Mouse (Mus musculus) left cerebral cortex, adult 8-10 months (tissue): ENCODE results near the gene Chsy1. TPM values are rescaled to one million over a fixed set of nuclear protein-coding genes. Genes with fewer than 3 reads are reported as not detected.
"Not testable (repeated sequence)": the region's sequence is repeated elsewhere in the genome, so short reads cannot be mapped to it uniquely, and the experiment has no call there.

Experiments used
- DNase-seq, 2 experiments: peaks; one replicate each; pipeline ENCODE4 v3.0.0; 2022; ENCODE audit warnings: low spot score in 2 of 2
- total RNA-seq, 4 experiments: library from RNA; stranded (reverse); gene quantifications; 2 replicates each; pipeline ENCODE4 v1.2.4; 2022

The Chsy1 gene
- total RNA-seq, 4 experiments from 2014 or later = 15.5 to 17.3 (median 16.6) TPM

DNA sequence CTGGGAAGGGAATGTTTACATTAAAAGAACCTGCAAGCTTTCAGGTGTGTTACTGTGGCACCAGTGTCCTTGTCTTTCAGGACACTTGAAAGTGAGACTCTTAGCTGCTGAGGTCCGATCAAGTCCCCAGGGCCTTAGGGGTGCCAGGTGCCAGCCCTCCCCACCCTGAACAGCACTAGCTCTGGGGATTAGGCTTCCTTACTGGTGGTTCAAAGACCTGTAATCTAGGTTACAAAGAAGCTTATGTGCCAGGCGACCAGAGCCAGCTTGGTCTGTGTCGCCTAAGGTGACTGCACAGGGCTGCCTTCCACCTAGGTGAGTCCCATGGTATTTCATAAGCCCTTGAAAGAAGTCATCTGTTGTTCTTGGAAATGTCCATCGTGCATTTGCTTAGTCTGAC, 66.9 kb downstream of the Chsy1 start:
- no peak for DNase-seq

DNA sequence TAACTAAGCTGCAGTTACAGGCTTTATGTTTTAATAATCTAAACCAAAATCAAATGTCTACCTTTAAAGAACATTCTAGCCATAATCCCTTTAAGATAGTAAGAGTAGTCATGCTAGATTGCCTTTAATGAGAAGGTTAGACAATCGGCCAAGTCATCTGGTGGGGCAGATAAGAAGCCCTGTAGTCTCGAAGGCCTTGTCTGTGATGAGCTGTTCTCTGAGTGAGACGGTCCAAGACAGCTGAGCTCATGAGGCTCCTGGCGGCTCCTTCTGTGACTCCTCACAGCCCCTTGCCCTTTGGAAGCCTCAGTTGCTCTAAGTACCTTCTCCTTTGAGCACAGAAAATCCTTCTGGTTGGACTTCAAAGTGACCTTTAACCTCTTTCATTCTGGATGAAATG, 67.6 kb downstream of the Chsy1 start:
- no peak for DNase-seq

DNA sequence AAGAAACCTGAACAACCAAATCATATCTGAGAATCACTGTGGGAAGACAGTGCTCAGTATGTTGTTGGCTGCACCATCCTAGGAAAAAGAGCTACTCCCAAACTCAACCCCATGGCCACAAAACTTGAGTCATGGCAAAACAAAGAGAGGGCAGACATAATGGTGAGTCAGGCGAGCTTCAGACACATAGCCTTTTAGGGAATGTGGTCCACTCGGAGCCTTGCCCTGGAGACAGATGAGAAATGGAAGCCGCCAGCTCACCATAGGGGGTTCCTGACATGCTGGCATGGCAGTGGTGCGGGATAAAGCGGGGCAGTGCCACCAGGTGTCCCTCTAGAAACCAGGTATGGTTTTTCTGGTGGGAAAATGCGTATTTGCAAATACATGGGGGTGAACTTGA, 68.8 kb downstream of the Chsy1 start:
- DNase-seq = no peak

DNA sequence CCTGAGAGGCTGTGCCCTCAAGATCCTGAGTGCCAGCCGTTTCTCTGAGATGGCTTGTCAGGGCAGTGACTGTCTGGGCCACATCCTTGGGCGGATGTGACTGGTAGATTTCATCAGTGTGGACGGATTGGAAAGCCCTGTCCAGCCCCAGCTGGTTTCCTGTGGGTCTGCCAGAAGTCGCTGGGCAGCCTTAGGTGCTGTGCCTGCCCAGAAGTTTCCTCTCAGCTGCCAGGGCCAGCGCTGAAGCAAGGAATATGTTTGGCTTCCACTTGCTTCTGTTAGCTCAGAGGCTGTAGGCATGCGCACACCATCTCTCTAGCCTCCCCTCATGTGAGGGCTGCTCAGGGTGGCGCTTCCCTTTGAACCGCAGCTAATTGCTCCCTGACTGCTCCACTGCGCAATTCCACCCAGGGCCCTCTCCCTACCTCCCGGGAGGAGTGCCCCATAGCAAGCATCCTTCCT, 69.8 kb downstream of the Chsy1 start:
- DNase-seq = peak in 1 of 2 experiments; percentile 47

DNA sequence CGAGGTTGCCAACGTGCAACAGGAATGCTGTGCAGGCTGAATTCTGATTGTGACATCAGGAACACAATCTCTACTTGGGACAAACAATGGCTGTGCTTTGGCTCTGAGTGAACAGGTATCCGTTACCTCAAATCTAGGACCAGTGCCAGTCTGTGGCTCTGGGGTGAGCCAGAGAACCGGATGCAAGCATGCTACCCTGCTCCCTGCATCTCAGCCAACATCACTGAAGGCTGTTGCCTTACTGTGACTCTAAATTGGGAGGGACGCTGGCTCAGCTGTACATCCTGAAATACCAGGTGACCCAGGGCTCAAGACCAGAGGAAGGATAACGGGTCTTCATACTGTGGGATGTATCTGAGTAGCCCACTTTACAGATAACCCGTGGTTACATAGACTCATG, 70.4 kb downstream of the Chsy1 start:
- DNase-seq = no peak

DNA sequence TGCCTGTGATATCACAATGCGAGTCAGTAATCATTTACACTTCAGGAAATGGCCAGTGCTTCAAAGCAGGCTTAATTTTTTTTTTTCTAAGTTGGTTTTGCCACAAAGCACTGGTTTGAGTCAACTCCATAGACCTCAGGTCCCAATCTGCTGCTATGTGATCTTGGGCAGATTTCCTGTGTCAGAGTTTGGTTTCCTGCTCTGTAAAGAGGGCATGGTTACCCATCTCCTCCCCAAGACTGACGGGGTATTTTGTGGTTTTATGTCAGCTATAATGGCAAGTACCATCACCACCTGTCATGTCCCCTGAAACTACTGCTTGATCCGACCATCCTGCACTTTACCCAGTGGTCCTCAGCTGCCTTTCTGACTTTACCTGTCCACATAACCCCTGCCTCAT, 70.9 kb downstream of the Chsy1 start:
- no peak for DNase-seq

DNA sequence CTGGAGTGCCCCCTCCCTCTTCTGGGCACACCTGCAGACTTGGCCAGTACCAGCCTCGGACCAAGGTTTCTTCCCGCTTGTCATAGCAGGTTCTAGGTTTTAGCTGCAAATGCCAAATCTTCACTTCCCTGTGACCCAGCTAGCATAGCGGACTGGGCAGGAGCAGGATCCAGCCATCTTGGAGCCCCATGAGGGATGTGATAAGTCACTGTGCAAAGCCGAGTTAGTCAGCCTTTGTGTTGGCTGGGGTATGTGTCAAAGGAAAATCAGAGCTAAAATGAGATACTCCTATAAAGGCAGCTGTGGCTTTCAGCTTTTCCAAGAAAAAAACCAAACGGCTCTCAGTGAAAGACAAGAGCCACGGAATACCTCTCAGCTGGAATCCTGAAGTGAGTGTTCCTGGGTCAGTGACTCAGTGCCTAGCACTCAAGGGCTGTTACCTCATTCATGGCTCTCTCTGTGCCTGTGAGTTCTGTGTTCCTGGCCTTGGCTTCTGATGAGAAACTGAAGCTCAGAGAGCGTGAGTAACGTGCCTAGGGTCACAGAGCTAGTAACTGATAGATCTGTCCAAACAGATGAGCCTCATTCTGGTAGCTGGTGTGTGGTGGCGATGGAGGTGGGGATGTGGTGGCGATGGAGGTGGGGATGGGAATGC, 71.5 kb downstream of the Chsy1 start:
- no peak for DNase-seq

DNA sequence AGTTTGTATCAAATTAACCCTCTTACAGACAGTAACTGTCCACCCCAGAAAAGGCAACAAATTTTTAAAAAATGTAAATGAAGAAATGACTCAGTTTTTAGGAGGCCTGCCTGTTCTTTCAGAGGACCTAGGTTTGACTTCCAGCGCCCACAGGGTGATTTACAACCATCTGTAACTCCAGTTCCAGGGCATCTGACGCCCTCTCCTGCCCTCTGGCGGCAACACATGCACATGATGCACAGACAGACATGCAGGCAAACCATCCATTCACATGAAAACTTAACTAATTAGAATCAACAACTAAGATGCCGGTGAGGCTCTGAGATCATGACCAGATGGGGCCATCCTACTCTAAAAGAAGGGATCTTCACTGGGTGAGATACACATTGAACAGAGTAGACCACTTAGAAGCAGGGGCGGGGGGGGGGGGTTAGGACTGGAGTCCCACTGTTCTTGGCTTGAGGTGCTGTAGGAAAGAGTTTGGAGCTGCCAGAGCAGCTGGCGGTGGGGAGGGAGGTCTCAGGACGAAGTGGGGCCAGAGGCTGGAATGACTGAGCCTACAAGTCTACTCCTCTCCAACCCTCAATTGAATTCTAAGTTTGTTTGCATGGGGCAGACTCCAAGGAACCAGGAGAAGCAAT, 72.9 kb downstream of the Chsy1 start:
- DNase-seq = no peak

DNA sequence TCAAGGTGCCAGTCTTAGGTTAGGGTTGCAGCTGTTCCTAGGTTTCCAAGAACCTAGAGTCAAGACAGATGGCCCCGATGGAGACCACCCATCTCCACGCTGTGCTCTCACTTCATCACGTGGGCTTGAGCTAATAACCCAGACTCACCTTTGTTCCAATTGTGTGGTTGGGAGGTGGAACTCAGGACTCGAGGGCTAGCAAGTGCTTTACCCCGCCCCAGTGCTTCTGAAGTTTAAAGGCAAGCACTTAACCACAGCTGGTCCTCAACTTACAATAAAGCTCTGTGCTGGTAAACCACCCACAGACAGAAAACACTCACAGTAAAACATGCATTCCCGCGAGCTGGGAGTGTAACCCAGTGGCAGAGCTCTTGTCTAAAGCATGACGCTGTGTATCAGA, 74.1 kb downstream of the Chsy1 start:
- DNase-seq = no peak

DNA sequence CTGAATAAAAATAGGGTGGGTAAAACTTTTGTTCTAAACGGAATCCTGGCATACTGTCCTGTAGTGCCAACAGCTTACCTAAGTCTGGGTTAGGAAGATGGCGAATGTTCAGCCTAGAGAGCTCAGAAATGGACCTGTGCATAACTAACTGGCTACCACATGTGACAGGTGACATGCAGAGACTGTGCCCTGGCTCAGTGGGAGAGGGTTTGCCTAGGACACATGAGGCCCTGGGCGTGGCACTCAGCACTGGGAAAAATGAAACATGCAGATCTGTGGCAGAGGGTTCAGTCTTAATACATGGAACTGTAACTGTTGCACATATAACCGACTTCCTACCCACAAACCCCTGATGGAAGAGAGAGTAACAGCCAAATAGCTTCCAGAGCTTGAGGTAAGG, 74.7 kb downstream of the Chsy1 start:
- no peak for DNase-seq

DNA sequence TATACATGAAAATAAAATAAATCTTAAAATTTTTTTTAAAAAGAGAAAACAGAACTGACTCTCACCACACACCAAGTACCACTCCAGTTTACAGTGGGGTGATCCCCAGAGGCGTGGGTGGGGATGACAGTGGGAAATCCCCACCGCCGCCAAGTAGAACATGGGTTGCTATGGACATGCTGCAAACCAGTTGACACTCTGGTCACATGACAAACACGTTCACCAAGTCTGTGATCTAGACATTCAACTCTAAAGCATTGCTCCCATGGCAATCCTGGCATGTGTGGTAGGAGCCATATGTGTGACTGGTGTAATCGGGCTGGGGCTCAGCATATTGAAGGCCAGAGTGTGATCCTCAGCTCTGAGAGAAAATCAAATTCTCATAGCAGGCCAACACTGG, 76.1 kb downstream of the Chsy1 start:
- DNase-seq = no peak

DNA sequence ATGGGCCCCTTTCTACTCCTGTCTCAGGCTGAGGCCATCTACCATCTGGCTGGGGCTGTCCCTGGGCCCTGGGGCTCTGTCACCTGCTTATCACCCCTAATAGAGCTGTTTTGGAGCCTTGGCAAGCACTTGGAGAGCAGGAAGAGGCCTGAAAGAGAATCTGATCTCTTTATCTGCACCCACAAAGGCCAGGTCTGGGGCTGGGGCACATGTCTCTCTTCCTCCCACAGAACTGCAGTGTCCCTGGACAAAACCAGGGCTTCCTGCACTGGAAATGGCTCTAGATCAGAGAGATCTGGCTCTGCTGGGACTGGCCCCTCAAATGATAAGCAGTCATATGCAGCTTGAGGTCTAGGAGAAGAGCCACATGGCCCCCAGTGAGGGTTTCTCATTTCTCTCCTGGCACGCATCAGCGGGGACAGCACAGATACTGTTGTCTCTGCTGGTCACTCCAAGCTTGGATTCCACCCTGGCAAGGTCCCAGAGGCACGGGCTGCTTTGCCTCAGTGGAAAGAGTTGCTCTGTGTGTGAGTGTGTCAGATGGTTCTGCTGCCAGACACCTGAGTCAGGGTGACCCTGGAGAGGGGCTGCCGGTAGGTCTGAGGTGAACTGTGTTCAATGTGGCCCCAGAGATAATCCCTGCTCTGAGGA, 78.4 kb downstream of the Chsy1 start:
- no peak for DNase-seq

DNA sequence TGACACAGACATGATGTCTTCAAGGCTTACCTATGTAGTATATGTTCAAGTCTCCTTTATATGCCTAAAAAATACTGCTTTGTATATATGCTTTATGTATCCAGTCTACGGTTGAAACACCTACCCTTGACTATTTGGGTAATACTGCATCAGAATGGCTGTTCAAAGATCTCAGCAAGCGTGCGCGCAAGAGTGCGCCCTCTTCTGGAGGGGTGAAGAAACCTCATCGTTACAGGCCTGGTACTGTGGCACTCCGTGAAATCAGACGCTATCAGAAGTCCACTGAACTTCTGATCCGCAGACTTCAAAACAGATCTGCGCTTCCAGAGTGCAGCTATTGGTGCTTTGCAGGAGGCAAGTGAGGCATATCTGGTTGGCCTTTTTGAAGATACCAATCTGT, 81.1 kb downstream of the Chsy1 start:
- DNase-seq = not testable (repeated sequence)

DNA sequence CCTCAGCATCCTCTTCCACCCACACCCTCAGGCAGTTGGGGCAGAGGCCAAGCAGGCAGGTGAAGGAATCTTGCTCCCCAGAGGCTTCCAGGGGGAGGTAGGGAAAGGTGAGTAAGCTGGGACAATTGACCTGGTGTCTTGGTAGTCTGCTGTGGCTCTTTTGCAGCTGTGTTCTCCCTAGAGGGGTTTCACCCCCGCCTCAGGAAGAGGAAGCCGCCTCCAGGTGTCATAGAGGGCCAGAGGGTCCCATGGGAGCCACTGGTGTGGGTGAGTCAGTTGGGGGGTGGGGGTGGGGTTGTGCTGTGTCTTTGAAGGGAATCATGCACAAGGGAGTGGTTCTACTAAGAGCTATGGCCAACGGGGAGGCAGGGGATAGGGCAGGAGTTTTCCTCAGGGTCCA, 85.2 kb downstream of the Chsy1 start:
- no peak for DNase-seq

DNA sequence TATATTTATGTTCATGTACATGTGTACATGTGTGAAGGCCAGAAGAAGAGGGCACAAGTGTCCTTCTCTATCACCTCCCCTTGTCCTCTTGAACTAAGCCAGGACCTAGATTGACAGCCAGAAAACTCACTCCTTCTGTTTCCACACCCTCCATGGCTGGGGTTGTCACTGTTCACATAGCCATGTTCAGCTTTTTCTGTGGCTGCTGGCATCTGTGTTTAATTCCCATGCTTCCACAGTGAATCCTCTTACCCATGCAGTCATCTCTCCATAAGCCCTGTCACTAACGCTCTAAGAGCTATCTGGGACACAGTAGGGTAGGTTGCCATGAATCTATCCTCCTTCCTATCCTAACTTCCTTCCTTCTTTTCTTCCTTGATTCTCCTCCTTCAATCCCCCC, 86.6 kb downstream of the Chsy1 start:
- DNase-seq = no peak

DNA sequence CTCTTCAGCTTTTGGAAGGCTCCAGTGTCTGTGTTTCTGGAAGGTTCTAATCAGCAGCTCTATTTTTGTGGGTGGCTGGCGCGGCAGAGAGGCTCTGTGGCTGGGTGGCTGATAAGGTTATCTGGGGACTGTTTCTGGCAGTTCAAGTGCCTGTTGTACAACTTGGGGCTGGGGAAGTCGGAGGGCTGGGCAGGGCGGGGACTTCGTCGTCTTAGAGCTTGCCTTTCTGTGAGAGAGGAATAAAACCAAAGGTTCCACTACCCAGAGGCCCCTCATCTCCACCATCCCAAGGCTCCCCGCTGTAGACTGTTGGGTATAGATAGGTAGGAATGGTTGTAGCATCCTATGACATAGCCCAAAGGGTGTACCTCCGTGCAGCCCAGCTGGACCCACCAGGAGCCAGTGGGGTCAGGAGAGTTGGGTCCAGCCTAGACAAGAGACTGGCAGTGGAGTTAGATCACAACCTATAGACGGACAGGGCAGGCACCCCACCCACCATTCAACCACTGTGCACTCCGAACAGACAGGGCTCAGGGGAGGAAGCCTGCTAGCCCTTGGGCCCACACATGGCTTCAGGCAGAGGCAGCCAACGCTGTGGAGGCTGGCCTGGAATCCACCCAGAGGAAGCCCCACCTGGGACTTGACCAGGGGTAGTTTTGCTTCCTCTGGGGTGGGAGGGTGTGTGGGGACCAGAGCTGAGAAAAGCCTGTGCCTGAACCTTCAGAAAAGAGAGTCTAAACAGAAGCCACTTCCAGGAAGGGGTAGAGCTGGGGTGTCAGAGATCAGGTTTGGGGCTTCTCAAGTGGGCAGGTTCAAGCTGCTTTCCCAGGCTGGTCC, 87.5 kb downstream of the Chsy1 start:
- no peak for DNase-seq

DNA sequence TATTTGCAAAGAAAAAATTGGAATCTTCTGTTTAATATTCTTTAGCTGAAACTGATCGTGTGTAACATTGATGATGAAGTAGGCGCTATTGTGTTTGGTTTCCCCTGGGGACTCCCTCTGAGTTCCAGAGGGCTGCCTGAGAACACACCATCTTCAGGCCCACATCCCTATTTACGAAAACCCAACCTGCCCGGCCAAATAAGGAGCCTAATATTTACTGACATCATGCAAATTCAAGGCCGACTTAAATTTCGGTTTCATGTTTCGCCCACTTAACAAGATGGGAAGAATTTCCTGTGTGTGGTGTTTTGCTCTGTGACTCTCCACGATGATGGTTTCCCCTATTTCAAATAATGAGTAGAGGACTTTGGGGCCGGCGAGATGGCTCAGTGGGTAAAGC, 89.1 kb downstream of the Chsy1 start:
- DNase-seq = no peak

DNA sequence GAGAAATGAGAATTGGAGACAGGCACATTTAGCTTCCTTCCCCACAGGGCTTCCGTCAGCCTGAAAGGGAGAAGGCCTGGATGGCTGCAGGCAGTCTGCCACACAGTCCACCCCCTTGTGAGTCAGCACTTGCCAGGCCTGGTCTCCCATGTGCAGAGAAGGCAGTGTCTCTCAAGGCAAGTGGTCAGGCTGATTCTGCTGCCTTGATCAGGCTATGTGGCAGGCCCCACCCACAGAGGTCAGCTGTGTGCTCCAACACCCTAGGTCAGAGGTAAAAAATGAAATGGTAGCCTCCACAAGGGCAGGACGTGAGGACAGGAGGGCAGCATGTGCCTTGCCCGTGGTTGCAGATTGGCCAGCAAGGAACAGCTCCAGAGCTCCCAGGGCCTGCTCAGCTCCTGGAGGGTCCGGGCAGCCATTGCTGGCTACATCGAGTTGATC, 90.1 kb downstream of the Chsy1 start:
- DNase-seq = peak in 1 of 2 experiments; percentile 42

DNA sequence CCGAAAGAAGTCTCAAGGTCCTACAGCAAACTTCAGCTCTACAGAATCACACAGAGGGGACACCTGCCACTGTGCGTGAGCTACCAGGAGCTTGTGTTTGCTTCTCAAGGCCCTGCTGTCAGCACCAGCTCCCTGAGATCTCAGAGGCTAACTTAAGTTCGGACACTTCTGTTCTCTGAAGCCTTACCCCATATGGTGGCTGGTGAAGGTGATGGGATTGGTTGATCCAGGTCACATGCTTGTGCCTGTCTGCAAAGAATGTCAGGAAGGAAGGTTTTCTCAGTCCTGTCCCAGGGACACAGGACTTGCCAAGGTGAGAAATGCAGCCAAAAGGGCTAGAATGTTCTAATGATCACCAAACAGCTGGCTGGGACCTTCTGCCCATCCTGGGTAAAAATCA, 91.1 kb downstream of the Chsy1 start:
- DNase-seq = no peak

DNA sequence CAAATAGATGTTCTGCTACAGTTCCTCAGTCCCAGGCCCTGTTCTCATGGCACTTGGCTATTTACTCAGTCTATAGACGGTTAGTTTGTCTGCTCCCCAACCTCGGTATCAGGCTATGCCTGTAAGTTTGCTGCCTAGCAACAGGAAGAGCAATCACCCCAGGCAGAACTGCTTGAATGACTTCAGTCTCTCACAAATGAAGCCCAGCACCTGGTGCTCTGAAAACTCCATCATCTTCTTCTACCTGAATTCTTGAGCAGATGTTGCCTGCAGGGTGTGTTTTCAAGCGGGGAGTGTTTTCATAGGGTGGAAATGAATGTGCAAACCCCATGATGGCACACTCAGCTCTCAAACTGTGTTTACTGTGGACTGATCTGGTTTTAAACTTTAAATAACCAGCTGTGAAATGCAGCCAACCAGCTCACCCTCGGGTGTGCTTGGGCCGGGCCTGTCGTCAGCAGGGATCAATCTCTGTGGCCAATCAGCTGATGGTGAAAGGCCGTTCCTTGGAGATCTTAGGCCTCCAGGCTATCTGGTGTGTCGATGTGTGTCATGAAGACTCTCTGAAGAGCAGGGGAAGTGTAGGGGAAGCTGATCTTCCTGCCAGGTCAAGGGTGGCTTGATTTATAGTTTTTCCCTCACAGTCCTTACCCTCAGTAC, 91.6 kb downstream of the Chsy1 start:
- DNase-seq = no peak

DNA sequence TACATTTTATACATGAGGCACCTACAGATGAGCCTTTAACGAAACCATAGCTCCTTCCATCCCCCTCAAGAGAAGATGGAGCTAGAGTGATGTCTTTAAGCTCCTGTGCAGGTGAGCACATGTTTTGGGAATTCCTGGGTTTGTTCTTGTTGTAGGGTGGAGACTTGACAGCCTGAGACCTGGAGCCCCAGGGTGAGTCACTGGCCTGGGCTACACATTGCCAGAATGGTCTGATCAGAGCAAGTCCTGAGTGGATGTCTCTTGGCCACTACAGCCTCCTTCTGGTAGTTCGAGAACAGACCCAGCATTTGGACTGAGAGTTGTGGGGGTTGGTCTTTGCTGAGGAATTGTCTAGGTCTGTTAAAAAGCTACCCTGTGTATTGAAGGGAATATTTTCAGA, 92.3 kb downstream of the Chsy1 start:
- DNase-seq = no peak
